Mouse (Mus musculus) neutrophil, adult 65 days (primary cell): ENCODE results near the gene Atf7ip2. TPM values are rescaled to one million over a fixed set of nuclear protein-coding genes. Genes with fewer than 3 reads are reported as not detected.

Experiments used
- total RNA-seq: library from RNA; stranded (reverse); gene quantifications from 2 replicates; pipeline ENCODE4 v1.2.4, GENCODE M21; 2023

Gene Atf7ip2
- not detected in 2 replicates for total RNA-seq

DNA sequence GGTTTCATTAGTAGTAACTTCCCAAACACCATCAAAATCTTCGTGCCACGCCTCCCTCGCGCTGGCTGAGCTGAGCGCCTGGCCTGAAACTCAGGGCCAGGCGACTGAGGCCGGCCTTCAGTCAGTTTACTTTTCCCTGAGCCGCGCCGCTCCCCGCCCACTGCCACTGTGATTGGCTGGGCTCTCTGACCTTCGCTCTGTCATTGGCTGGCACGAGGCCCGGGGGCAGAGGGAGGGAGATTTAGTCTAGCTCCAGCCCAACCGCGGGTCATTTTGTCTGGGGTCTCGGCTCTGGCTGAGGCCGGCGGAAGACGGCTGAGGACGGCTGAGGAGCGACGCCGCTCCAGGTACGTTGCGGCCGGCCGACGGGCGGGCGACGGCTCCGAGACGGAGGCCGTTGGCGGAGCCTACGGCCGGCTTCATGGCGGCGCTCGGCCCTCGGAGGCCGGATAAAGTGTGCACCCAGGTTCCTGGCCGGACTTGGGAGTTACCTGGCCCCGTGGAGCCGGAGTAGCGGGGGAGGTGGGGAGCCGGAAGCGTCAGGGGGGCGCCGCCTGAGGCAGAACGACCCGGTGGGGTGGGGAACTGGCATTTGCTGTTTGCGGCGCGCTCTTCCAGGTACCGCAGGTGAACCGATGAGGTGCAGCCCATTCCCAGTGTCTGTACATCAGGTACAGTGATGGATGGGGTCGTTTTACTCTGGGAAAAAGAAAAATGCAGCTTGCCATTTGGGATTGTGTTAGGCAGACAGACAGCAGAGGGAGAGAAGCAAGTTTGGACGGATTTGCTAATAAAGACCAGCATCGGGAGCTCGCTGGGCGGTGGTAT is at the start of gene Atf7ip2:
Gene Atf7ip2 (plus strand): TSS at position 34 of the 828 bp plus-strand sequence.

DNA sequence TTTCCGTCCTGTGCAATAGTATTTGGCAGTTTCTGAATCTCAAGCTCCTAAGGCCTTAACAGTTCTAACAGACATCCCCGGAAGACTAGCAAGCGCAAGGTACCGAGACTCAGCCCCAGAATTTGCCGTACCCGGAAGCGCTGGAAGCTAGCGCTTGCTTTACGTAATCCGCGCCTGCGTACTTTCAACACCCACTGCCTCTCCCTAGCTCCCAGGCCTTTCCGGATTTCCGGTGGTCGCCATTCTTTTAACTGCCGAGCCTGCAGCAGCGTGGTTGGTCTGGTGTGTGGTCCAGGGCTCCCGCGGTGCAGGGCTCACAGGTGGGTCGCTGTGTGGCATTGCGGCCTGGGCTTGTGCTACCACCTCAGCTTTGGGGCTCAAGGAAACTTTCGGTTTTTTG is 22.5 kb upstream of the Atf7ip2 start, which contains the start of gene Rpl39l:
Gene Rpl39l (plus strand): TSS at position 222 of the 400 bp plus-strand sequence.

Other genes with a start within 250 kb of the Atf7ip2 start
- gene Grin2a, start 197.2 kb upstream of the Atf7ip2 start, total RNA-seq, result not detected in 2 replicates
- gene Rpl39l, start 22.5 kb upstream of the Atf7ip2 start, total RNA-seq, result not detected in 2 replicates
- not detected in 2 replicates for gene Emp2, start 121.3 kb downstream of the Atf7ip2 start, total RNA-seq
- not detected in 2 replicates for gene Tekt5, start 202.8 kb downstream of the Atf7ip2 start, total RNA-seq
- 12.7 and 16.0 TPM in 2 replicates for gene Nubp1, start 219.2 kb downstream of the Atf7ip2 start, total RNA-seq